Mouse (Mus musculus) neutrophil, adult 5-6 weeks (primary cell): ENCODE measurements at regions not wholly inside any gene's neighbourhood (a gene's known extent, or its start where the extent isn't known, plus 50 kb on each side); places are given as distances from the start of the nearest gene placed in this dataset.

Experiments
- ATAC-seq: fragments of 151-379, 151-347 bp; 2 replicates; pipeline ENCODE4 v1.8.0; 2017; ENCODE audit warnings: mild to moderate bottlenecking, moderate TSS enrichment; ENCODE audit not compliant: insufficient number of reproducible peaks, poor library complexity, low FRiP score, severe bottlenecking; ENCODE audit errors: extremely low read depth

GRCm38 (mm10) chr9:115361191-115361590 lies 51.0 kb upstream of the Stt3b start:
- no peak for ATAC-seq

DNA sequence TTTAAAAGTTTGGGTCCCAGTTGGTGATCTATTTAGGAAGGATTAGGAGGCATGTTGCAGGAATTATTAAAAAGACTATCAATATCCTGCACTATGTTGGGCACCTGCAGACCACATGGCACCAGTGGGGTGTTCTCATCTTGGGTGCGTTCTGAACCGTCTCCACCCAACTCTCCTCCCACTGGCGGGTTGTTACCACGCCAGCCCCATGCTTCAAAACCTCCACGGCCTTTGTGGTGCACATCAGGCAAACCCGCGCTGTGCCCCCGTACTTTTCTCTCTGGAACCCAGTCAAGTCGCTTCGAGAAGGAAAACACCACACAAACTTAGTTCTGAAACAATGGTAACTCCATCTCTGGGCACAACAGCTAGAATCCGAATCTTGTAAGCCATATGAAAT lies 51.7 kb upstream of the Stt3b start:
- no peak for ATAC-seq

DNA sequence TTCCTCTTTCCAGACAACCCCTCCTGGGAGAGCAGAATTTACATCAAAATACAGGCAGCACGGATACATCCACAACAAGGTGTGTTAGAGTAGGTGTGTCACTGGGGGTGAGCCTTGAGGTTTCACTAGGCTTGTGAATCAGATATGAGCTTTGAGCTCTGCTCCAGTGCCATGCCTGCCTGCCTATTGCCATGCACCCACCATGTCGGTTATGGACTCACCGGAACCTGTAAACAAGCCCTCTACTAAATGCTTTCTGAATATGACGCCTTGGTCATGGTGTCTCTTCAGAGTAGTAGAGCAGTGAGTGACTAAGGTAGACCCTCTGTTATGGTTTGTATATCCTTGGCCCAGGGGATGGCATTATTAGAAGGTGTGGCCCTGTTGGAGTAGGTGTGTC lies 52.3 kb upstream of the Stt3b start:
- ATAC-seq: no peak

- ATAC-seq: no peak
These were observed 55.0 kb upstream of the Stt3b start for GRCm38 (mm10) chr9:115364919-115365861.

- no peak for ATAC-seq
These were observed 57.6 kb upstream of the Stt3b start for GRCm38 (mm10) chr9:115367808-115368207.

- no peak for ATAC-seq
These were observed 70.1 kb upstream of the Stt3b start for GRCm38 (mm10) chr9:115380276-115380675.

DNA sequence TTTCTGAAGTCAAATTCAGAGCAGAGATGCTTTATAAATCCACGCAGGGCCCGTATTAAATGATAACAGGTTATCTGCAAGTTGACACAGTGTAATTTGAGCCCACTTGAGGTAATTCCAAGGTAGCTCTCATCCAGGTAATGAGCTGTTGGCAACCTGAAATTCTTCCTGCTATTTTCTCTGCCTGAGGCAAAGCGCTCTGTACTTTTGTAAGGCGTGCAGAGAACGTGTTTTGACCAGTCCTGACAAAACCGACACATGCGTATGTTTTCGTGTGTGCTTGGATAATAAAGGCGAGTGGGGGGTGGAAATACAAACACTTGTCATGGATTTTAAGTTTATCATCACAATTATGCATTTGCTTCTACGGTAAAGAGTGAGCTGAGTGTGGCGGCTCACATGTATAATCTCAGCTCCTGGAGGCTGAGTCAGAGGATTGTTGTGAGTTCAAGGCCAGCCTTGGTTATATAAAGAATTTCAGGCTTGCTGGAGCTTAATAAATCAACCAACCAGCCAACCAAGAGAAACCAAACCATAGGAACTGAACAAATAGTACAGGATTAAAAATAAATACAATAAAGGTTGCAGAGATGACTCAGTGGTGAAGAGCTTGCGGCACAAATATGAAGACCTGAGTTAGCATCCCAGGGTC lies 72.7 kb upstream of the Stt3b start:
- ATAC-seq: no peak

GRCm38 (mm10) chr9:115383935-115384334 lies 73.7 kb upstream of the Stt3b start:
- no peak for ATAC-seq

- no peak for ATAC-seq
These were observed 74.1 kb upstream of the Stt3b start for GRCm38 (mm10) chr9:115384345-115384744.

- peak; percentile 39; the same call in 1 of the 2 replicates for ATAC-seq
These were observed 77.5 kb upstream of the Stt3b start for GRCm38 (mm10) chr9:115387471-115388360.

- no peak for ATAC-seq
These were observed 78.1 kb upstream of the Stt3b start for GRCm38 (mm10) chr9:115388361-115388759.

GRCm38 (mm10) chr9:115389082-115389481 lies 78.9 kb upstream of the Stt3b start:
- ATAC-seq: no peak

- ATAC-seq: 0 out of 2 replicates have a peak, but pooled peaks have one; percentile 13
These were observed 80.7 kb upstream of the Stt3b start for GRCm38 (mm10) chr9:115390880-115391281.

GRCm38 (mm10) chr9:115395511-115395910 lies 85.3 kb upstream of the Stt3b start:
- no peak for ATAC-seq

GRCm38 (mm10) chr9:115400461-115400860 lies 90.2 kb upstream of the Stt3b start:
- no peak for ATAC-seq

- no peak for ATAC-seq
These were observed 91.4 kb upstream of the Stt3b start for GRCm38 (mm10) chr9:115401405-115402151.

- no peak for ATAC-seq
These were observed 92.4 kb upstream of the Stt3b start for GRCm38 (mm10) chr9:115402661-115403060.

- ATAC-seq: no peak
These were observed 93.2 kb upstream of the Stt3b start for GRCm38 (mm10) chr9:115403354-115403968.
